Mouse (Mus musculus) limb, embryonic 12.5 days (tissue): ENCODE results near the gene Hoxd8. TPM values are rescaled to one million over a fixed set of nuclear protein-coding genes. Genes with fewer than 3 reads are reported as not detected.
A peak's percentile ranks its signal among the peaks of the same experiment; 100 is the strongest.

ENCODE experiments used
- ATAC-seq: fragments of 200-750 bp; cut with Nextera tagmentation; 2 replicates; pipeline ENCODE4 v1.8.0; 2017; ENCODE audit warnings: low read depth, moderate TSS enrichment; ENCODE audit not compliant: insufficient number of reproducible peaks, insufficient read depth, low FRiP score, low TSS enrichment
- H3K27ac ChIP-seq: fragments of 300-500 bp; sonication (generic); 2 replicates; pipeline ENCODE4 v1.5.1; 2016; ENCODE audit warnings: mild to moderate bottlenecking, moderate library complexity
- H3K27me3 ChIP-seq: fragments of 300-500 bp; sonication (generic); 2 replicates; pipeline ENCODE4 v1.6.1; 2016; ENCODE audit warnings: mild to moderate bottlenecking, moderate library complexity
- H3K36me3 ChIP-seq: fragments of 300-500 bp; sonication (generic); 2 replicates; pipeline ENCODE4 v1.6.1; 2016; ENCODE audit warnings: mild to moderate bottlenecking, moderate library complexity
- H3K4me1 ChIP-seq: fragments of 300-500 bp; sonication (generic); replicated peaks from 2 replicates; pipeline ENCODE4 v1.6.1; 2016
- H3K4me2 ChIP-seq: fragments of 300-500 bp; sonication (generic); 2 replicates; pipeline ENCODE4 v1.6.1; 2016; ENCODE audit warnings: mild to moderate bottlenecking, moderate library complexity
- H3K4me3 ChIP-seq: fragments of 300-500 bp; sonication (generic); replicated peaks from 2 replicates; pipeline ENCODE4 v1.5.1; 2016; ENCODE audit warnings: mild to moderate bottlenecking
- H3K9ac ChIP-seq: fragments of 300-500 bp; sonication (generic); replicated peaks from 2 replicates; pipeline ENCODE4 v1.6.1; 2016; ENCODE audit warnings: mild to moderate bottlenecking, moderate library complexity
- H3K9me3 ChIP-seq: fragments of 300-500 bp; sonication (generic); 2 replicates; pipeline ENCODE4 v1.6.1; 2016; ENCODE audit warnings: mild to moderate bottlenecking, moderate library complexity
- WGBS: fragments of 180-500 bp; shearing (Covaris S2); methylation state at CpG from one replicate; pipeline ENCODE4 v1.1.7; 2016; 5-methylcytosine and 5-hydroxymethylcytosine counted together
- polyA plus RNA-seq: library from polyadenylated mRNA; unstranded; fragments of >200 nt; fragmentation: Nextera tagmentation; extraction: Ambion mirVana; gene quantifications from 2 replicates; pipeline ENCODE4 v1.2.1, GENCODE M21; 2016

The Hoxd8 gene
- polyA plus RNA-seq, 1 experiment from 2014 or later = 7.5 TPM

DNA sequence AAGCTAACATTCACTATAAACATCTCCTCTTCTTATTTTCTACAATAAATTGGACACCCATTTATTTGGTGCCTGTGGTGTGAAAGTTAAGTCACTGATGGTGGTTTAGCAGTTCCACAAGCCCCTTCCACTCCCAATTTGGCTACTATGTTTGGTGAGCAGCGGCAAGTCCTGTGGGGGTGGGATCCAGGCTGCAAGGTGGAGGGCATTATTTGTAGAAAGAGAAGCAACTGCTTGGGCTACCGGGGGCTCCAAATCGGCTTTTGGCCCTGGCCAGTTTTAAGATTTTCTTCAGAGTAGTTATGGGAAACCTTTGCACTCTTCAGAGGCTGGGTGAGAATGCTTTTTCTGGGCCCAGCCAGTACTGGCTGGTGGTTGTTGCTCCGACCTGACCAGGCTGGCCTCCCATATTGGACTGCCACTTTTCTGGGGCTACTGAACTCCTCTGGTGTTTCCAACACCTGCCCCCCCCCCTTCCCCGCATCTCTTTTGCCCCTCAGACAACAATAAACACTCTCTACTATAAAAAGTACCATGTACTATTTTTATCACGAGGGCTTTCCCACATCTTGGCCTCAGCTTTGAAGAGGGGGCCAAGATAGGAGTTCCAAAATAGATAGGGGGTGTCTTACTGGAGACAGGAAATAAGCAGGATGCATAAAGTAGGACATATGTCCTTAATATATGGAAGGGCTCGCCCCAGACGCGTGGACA lies 27.5 kb downstream of the Hoxd8 start:
- Histone ChIP-seq H3K9me3 (no peaks in the 10 kb centered on the region), H3K27ac (no peak overlapping the region), H3K27me3 (peaks cover 90% of the 10 kb centered on the region), H3K9ac (no peak overlapping the region), H3K4me1 (peaks cover 52% of the 10 kb centered on the region), H3K4me3 (no peak overlapping the region), H3K36me3 (no peaks in the 10 kb centered on the region), H3K4me2 (peak overlapping the region; percentile 55; the same call in 1 of the 2 replicates)
- WGBS = 13% methylated on average over 9 of the region's 9 CpGs
- no peak for ATAC-seq

- Histone ChIP-seq H3K9ac (peak overlapping the region; percentile 12; the same call in 1 of the 2 replicates), H3K4me2 (peak overlapping the region; percentile 55)
These were observed 28.3 kb downstream of the Hoxd8 start for GRCm38 (mm10) chr2:74732513-74733316.

GRCm38 (mm10) chr2:74733317-74733661 lies 28.9 kb downstream of the Hoxd8 start:
- peak overlapping the region; percentile 55 for H3K4me2 ChIP-seq
- H3K9me3 ChIP-seq = no peaks in the 10 kb centered on the region
- no peak overlapping the region for H3K27ac ChIP-seq
- peak overlapping the region; percentile 28 for H3K4me3 ChIP-seq
- no peak for ATAC-seq
- peaks cover 51% of the 10 kb centered on the region for H3K4me1 ChIP-seq
- H3K9ac ChIP-seq = no peak overlapping the region
- H3K36me3 ChIP-seq = no peaks in the 10 kb centered on the region
- 2% methylated on average over 16 of the region's 16 CpGs for WGBS
- H3K27me3 ChIP-seq = peaks cover 90% of the 10 kb centered on the region

More at GRCm38 (mm10) chr2:74732513-74733316, 28.3 kb downstream of the Hoxd8 start:
- H3K27ac ChIP-seq = no peak overlapping the region
- ATAC-seq = no peak
- 1% methylated on average over 52 of the region's 52 CpGs for WGBS
- H3K36me3 ChIP-seq = no peaks in the 10 kb centered on the region
- peaks cover 90% of the 10 kb centered on the region for H3K27me3 ChIP-seq
- peaks cover 51% of the 10 kb centered on the region for H3K4me1 ChIP-seq
- peak overlapping the region; percentile 28 for H3K4me3 ChIP-seq
- no peaks in the 10 kb centered on the region for H3K9me3 ChIP-seq

- Histone ChIP-seq H3K27ac (no peak overlapping the region), H3K4me2 (no peak overlapping the region), H3K36me3 (no peaks in the 10 kb centered on the region), H3K4me1 (peaks cover 53% of the 10 kb centered on the region), H3K27me3 (peaks cover 90% of the 10 kb centered on the region), H3K4me3 (no peak overlapping the region), H3K9me3 (no peaks in the 10 kb centered on the region), H3K9ac (no peak overlapping the region)
- 6% methylated on average over 6 of the region's 6 CpGs for WGBS
- ATAC-seq = no peak
These were observed 29.4 kb downstream of the Hoxd8 start for GRCm38 (mm10) chr2:74733765-74734164.

- H3K9me3 ChIP-seq = no peaks in the 10 kb centered on the region
- peaks cover 91% of the 10 kb centered on the region for H3K27me3 ChIP-seq
- peaks cover 60% of the 10 kb centered on the region for H3K4me1 ChIP-seq
- H3K4me3 ChIP-seq = no peak overlapping the region
- no peaks in the 10 kb centered on the region for H3K36me3 ChIP-seq
- H3K27ac ChIP-seq = no peak overlapping the region
- ATAC-seq = no peak
- WGBS = 5% methylated on average over 13 of the region's 13 CpGs
- H3K4me2 ChIP-seq = no peak overlapping the region
- no peak overlapping the region for H3K9ac ChIP-seq
These were observed 30.0 kb downstream of the Hoxd8 start for GRCm38 (mm10) chr2:74734451-74734850.

GRCm38 (mm10) chr2:74734996-74735811 lies 30.8 kb downstream of the Hoxd8 start:
- no peaks in the 10 kb centered on the region for H3K9me3 ChIP-seq
- 10% methylated on average over 27 of the region's 27 CpGs for WGBS
- peaks cover 94% of the 10 kb centered on the region for H3K27me3 ChIP-seq
- no peak for ATAC-seq
- H3K36me3 ChIP-seq = no peaks in the 10 kb centered on the region
- peaks cover 65% of the 10 kb centered on the region for H3K4me1 ChIP-seq
- no peak overlapping the region for H3K9ac ChIP-seq
- H3K4me2 ChIP-seq = 0 out of 2 replicates have a peak overlapping the region, but pooled peaks have one; percentile 46
- H3K27ac ChIP-seq = no peak overlapping the region
- H3K4me3 ChIP-seq = peak overlapping the region; percentile 26; the same call in 1 of the 2 replicates

DNA sequence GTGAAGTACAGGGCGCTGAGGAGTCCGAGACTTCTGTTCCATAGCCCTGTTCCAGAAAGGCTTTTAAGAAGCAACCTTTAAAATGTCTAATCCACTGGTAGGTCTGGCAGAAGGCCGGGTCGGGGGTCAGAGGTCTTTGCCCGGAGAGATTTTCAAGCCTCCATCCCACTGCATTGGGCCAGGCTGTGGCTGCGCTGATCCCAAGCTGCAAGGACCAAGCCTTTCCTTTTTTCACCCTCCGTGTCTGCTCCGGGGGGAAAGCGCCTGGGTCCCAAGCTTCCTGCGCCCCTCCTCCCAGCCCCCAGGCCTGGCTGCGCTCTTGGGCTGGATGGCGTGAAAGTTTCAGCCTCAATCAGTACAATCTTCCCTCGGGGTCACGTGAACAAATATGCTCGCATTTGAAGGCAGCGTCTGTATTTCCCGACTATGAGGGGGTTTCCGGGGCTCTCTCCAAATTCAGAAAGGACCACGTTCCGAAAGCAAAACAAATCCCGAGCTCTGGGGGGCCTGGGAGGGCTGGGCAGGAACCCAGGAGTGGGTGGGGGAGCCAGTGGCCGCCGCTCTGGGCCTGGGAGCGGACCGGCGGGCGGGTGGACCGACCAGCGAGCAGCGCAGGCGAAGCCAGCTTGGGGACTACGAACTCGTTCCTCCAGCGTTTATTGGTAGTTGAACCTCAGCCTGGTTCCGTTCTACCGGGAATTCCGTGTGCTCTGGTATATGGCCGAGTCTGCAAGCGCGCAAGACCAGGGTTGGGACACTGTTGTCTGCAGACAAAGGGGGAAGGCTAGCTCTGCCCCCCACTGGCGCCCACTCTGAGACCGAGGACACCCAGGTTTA lies 31.7 kb downstream of the Hoxd8 start:
- no peak overlapping the region for H3K27ac ChIP-seq
- 0 out of 2 replicates have a peak overlapping the region, but pooled peaks have one; percentile 23 for H3K9ac ChIP-seq
- H3K4me2 ChIP-seq = peak overlapping the region; percentile 46
- H3K4me3 ChIP-seq = peak overlapping the region; percentile 26
- no peaks in the 10 kb centered on the region for H3K9me3 ChIP-seq
- no peaks in the 10 kb centered on the region for H3K36me3 ChIP-seq
- H3K4me1 ChIP-seq = peaks cover 74% of the 10 kb centered on the region
- ATAC-seq = no peak
- 1% methylated on average over 42 of the region's 42 CpGs for WGBS
- H3K27me3 ChIP-seq = peaks cover 94% of the 10 kb centered on the region

DNA sequence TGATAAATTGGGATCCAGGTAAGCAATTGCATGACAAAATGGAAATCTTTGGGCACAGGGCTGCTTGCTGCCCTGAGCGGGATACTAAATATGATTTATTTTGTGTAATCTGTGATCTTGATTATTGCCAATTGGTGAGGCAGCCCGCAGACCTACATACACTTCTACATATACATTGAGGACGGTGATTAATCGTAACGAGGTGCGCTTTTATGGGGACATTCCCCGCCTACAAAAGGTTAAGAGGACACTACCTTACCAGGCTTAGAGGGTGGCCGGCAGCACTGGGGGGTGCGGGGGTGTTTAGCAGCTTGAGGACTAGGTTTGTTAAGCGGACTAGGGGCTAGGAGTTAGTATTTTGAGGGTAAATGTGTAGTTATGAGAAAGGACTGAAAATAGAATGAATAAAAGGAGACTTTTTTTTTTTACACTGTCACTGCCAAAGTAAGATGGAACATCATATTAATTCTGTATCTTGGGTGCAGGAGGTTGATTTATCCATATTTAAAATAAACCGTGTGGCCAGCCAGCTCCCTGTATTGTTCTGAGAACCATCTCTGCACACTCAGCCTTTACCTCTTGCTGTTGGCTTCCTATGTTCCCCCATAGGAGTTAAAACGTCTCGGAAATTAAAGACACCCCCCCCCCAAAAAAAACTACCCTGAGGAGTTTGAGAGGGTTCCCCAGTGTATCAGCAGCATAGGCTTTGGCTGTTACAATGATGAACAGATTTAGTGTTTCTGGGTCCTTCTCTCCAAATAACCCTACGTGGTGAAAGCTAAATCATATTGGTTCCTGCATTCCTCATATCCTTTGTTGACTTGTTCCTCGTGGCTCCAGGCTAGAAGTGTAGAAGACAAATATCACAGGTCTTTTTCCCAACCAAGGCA lies 32.5 kb downstream of the Hoxd8 start:
- ATAC-seq = no peak
- peak overlapping the region; percentile 46; the same call in 1 of the 2 replicates for H3K4me2 ChIP-seq
- WGBS = 9% methylated on average over 15 of the region's 15 CpGs
- H3K9ac ChIP-seq = no peak overlapping the region
- H3K4me3 ChIP-seq = no peak overlapping the region
- H3K36me3 ChIP-seq = no peaks in the 10 kb centered on the region
- peaks cover 95% of the 10 kb centered on the region for H3K27me3 ChIP-seq
- no peak overlapping the region for H3K27ac ChIP-seq
- no peaks in the 10 kb centered on the region for H3K9me3 ChIP-seq
- peaks cover 75% of the 10 kb centered on the region for H3K4me1 ChIP-seq

GRCm38 (mm10) chr2:74737578-74738070 lies 33.2 kb downstream of the Hoxd8 start:
- Histone ChIP-seq H3K36me3 (no peaks in the 10 kb centered on the region), H3K27me3 (peaks cover 93% of the 10 kb centered on the region), H3K4me3 (no peak overlapping the region), H3K9me3 (no peaks in the 10 kb centered on the region), H3K4me2 (peak overlapping the region; percentile 10; the same call in 1 of the 2 replicates), H3K4me1 (peaks cover 69% of the 10 kb centered on the region), H3K27ac (no peak overlapping the region), H3K9ac (no peak overlapping the region)
- WGBS = 10% methylated on average over 7 of the region's 7 CpGs
- ATAC-seq = no peak
